Mouse (Mus musculus): ENCODE data around the gene Phf1. TPM values are rescaled to one million over a fixed set of nuclear protein-coding genes. Genes with fewer than 3 reads are reported as not detected.
A peak's percentile ranks its signal among the peaks of the same experiment; 100 is the strongest.
"Not testable (repeated sequence)": the region's sequence is repeated elsewhere in the genome, so short reads cannot be mapped to it uniquely, and the experiment has no call there.

Phf1 gene
- 10 to 100 TPM; 30.5 to 33.6 TPM for total RNA-seq (2021)

DNA sequence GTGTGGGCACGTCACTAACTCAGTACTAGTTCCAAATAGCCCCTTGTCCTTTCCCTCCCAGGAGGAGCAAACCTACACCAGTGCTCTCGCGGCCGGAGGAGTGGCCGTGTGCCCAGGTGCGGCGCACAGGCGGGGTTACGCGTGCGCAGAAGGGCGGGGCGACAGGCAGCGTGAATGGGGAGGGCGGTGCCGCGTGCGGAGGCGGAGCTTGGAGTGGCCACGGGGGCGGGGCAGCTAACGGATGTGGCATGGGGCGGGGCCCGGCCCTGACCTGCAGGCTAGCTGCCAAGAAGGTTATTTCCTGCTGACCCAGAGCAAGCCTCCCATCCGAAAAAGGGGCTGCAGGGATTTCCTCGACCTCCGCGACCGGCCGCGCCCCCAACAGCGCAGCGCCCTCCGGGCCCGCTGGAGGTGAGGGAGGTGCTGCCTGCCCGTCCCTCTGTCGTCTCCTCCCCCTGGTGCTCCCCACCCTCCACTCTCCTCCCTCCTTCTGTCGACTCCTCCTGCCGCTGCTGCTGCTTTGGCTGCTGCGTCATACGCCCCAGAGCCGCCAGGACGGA lies at the start of gene Phf1:
TSS of gene Phf1 (plus strand) at position 214 of the 560 bp plus-strand sequence.
- peak; percentile 96 for DNase-seq
- intact Hi-C loops (cut with DNase I), result no loop called here

DNA sequence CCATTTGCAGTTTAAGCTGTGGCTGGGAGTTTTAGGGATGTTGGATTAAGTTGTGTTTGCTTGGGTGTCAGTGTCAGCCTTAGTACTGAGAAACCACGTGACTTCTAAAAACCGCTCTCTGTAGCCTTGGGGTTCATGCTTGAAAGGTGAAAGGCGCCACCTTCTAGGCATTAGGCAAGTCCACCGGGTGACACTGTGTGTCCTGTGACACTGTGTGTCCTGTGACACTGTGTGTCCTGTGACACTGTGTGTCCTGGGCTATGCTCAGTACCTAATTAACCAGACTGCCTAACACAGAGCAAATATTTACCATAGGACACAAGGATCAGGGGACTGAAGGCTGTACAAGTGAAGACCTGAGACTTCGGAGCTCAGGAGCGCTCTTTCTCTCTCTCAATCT lies 49.3 kb upstream of the Phf1 start:
- DNase-seq, result no peak

DNA sequence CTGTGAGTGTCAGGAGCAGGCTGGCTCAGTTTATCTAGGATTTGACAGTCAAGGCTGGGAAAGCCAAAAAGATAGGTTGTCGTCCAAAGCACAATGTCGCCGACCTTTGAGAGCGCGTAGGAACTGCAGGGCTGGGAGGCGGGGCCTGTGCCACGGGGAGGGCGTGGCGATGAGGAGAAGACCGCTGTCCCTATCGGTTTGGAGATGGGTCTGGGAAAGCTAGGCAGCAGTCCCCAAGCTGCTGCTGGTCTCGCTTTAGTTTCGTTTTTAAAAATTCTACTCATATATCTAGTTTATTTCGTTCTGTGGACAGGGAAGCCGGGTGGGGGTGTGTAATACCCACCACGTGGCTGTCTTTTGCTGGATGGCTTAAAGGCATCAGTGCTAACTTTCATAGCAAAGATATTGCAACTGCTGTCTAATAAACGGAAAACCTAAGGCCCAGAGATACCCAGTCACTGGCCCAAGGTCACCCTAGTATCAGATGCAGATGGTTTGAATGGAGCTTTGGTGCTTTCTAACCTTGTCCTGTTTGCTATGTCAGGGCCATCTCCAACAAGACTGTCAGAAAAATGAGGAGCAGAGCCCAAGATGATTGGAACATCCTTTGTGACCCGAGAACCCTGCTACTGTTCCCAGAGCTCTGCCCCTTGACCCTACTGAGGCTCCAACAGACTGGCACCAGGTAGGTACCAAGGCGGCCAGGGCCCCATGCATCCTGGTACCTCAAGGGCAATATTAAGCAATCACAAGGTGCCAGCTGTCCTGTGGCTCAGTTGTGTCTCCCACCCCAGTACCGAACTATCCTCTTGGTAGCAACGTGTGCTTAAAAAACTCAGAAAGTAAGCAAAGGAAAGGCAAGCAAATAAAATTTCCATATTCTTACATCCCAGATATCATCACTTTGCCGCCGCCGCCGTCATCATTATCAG lies 47.6 kb upstream of the Phf1 start:
- intact Hi-C loops (cut with DNase I), result loop anchor here (5.0 to 10.0 kb wide), 2 partner anchors 93 to 210 kb away; no protein-coding TSS in a partner anchor
- peak; percentile 81 for DNase-seq

More for the DNA sequence above, 49.3 kb upstream of the Phf1 start:
- intact Hi-C loops (cut with DNase I), result loop anchor here (10.0 kb wide), 1 partner anchor 209 kb away; no protein-coding TSS in a partner anchor

DNA sequence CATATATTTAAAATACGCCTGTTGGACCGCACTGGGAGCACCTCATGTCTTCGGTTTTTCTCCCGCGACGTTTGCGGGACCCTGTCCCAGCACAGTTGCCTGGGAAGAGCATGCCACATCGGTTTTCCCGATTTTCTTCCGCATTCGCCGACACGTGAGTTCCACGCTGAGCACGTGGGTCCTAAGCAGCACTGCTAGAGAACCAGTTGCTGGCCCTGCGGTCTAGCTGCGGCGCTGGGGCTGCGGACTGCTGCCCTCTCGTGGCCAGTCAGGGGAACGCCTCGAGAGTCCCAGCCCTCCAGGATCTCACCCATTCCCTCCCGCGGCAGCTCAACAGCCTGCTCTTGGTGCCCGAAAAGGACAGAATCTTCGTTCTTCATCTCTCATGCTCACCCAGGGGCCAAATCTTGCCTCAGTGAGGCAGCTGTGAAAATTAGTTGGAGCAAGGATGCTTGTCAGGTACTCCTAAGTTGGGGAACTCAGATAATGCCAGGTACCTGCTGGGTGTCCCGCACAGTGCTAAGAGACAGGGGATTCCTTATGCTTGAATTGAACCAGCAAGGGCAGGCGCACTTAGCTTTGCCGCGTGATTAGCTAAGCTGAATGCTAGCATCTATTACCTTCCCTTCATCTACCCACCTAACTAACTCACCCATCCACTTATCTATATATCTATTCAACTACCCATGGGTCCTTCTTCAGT lies 46.7 kb upstream of the Phf1 start:
- peak; percentile 80 for DNase-seq
- intact Hi-C loops (cut with DNase I), result loop anchor here (5.0 to 10.0 kb wide), 2 partner anchors 94 to 211 kb away; no protein-coding TSS in a partner anchor

DNA sequence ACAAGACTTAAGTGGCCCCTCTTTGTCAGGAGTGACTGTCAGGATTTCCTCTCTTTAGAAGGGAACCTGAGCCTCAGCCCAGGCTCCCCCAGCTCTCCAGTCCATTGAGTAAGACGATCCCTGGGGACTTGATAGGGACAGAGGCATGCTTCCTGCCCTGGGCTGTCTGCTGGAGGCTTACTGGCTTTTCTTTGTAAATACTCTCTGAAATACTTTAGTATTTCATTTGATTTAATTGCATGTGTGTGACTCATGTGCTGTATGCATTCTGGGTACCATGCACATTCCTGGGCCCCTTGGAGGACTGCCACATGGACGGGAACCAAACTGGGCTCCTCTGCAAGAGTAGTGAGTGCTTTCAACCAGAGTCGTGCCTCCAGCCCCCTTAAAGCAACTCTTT lies 44.9 kb upstream of the Phf1 start:
- intact Hi-C loops (cut with DNase I), result loop anchor here (5.0 to 10.0 kb wide), 2 partner anchors 96 to 213 kb away; no protein-coding TSS in a partner anchor
- no peak for DNase-seq

DNA sequence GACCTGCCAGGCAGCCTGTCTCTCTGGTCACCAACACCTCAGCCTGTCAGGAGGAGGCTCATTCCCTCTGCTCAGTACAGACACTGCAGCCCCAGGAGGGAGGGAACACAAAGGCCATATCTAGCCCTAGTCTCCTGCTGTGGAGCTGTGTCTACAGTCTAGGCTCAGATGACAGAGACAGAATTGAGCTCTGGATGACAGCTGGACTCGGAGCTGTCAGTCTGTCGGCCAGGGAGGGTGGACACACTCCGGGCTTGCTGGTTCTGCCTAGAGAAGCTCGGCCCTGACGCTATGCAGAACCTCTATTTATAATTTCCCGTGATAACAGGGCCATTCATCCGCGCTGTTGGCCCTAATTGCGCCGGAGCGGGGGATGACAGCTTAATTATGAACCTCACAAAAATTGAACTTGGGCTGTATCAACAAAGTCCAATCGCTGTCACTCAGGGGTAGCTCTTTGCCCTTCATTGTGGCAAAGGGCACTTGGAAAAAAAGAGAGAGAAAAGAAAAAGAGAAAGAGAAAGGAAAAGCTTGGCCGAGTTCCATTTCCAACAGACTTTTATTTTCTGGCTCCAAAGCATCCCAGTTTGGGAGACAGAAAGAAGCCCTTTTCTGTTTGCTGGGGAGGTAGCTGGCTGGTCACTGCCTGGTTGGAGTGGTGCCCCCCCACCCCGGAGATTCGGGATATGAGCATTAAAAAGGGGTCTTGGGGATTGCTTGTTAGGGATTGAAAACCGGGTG lies 40.0 kb upstream of the Phf1 start:
- no peak for DNase-seq
- intact Hi-C loops (cut with DNase I), result no loop called here

DNA sequence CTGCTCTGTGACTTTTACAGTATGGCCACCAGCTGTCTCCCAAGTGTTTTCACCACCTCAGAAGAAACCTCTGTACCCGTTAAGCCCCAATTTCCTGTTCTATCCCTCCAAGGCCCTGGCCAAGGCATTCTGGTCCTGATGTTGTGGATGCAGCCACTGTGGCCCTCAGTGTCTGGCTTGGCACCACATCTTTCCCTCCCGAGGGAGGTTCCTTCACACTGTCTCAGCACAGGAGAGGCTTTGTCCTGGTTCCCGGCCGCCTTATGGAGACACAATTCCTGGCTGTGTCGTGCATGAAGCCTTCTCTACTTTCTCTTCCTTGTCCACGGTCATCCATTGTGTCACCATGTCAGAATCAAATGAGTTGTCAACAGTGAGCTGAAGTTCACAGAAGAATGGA lies 39.4 kb upstream of the Phf1 start:
- intact Hi-C loops (cut with DNase I), result no loop called here
- DNase-seq, result no peak

DNA sequence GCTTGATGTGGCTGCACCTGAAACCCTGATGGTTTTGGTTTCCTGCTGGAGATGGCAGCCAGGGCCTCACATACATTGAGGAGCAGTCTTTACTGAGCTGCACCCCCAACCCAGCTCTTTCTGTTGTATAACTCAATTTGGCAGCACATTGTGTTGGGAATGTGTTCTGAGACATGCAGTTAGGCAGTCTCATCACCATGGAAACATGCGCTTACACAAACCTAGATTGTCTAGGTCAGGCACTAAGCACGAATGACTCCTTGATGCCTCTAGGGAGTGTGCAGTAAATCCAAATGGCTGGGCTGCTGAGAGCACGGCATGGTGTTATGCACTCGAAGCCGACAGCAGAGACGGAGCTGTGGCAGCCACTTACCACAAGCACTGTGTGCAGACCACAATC lies 38.5 kb upstream of the Phf1 start:
- intact Hi-C loops (cut with DNase I), result no loop called here
- no peak for DNase-seq

DNA sequence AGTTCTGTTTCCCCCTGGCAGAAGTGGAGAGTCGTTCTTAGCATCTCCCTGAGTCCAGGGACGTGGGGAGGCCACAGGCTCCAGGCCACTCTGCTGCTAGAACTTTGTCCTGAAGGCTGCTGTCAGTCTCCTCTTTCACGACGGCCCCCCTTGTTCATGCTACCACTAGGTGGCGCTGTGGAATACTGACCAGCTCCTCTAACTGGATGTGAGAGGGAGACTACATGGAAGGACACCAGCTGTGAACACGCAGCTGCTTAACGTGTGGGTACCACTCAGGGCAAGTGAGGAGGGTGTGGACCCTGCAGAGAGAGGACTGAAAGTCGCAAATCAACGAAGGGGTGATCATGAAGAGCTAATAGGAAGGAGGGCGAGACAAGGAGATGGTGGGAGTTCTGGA lies 37.3 kb upstream of the Phf1 start:
- intact Hi-C loops (cut with DNase I), result no loop called here
- DNase-seq, result peak; percentile 74

DNA sequence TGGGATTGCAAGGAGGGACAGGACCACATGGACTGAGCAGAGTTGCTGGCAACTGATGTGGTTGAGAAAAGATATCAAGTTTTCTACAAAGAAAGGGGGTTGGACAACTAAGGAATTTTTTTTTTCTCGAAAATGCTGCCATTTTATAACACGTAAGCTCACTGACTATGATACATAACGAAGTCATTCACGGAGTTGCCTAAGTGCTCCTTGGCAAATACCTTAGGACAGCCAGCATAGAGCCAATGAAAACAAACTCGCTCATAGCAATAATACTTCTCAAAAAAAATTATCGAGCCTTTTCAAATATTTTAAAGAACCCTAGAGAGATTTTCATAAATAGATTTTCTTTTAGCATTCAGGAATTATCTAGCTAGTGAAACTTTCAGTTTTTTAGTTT lies 31.9 kb upstream of the Phf1 start:
- intact Hi-C loops (cut with DNase I), result no loop called here
- no peak for DNase-seq

DNA sequence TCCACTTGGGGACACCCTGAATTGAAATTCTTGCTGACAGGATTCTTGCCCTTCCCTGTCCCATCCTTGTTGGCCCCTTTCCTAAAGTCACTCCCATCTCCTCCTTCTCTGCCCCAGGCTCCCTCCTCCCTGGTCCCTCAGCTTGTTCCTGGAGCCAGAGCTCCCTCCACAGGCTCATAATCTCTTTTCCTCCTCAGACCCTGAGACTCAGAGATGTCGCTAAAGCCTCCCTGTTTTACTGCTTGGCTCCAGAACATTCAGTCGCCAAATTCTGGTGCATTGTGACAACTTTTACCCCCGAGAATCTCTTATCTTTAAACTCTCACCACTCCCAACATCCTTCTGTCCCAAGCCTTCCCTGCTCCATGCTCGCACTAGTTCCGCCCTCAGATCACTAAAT lies 28.5 kb upstream of the Phf1 start:
- no peak for DNase-seq
- intact Hi-C loops (cut with DNase I), result no loop called here

DNA sequence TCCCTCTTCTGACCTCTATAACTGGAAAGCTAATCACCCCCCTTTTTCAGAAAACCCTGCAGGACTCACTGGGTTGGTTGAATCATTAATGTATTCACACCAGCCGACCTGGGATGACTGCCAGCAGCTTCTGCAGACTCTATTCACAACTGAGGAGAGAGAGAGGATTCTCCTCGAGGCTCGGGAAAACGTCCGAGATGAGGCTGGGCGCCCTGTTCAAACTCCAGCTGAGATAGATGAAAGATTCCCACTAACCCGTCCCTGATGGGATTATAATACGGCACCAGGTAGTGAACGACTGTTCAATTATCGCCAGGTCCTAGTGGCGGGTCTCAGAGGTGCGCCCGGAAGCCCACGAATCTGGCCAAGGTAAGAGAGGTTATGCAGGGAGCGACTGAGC lies 25.3 kb upstream of the Phf1 start:
- DNase-seq, result peak; percentile 59
- intact Hi-C loops (cut with DNase I), result not testable (repeated sequence)

DNA sequence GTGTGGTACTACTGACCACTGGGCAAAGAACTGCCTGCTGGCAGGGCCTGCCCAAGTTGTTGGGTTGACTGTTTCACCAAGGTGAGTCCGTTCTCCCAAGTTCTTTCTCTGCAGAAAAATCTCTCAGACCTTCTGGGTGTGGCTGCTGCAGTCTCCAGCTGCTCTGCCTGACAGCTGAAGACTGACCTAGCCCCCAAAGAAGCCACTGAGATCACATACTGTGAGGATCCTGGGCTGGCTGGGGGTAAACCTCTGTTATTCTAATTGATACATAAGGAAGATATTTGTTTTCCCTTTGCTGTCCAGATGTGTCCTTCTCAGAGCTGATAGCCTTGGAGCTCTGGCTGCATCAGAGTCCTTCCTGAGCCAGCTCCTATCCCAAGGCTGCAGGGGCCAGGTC lies 17.6 kb upstream of the Phf1 start:
- no peak for DNase-seq
- intact Hi-C loops (cut with DNase I), result no loop called here

DNA sequence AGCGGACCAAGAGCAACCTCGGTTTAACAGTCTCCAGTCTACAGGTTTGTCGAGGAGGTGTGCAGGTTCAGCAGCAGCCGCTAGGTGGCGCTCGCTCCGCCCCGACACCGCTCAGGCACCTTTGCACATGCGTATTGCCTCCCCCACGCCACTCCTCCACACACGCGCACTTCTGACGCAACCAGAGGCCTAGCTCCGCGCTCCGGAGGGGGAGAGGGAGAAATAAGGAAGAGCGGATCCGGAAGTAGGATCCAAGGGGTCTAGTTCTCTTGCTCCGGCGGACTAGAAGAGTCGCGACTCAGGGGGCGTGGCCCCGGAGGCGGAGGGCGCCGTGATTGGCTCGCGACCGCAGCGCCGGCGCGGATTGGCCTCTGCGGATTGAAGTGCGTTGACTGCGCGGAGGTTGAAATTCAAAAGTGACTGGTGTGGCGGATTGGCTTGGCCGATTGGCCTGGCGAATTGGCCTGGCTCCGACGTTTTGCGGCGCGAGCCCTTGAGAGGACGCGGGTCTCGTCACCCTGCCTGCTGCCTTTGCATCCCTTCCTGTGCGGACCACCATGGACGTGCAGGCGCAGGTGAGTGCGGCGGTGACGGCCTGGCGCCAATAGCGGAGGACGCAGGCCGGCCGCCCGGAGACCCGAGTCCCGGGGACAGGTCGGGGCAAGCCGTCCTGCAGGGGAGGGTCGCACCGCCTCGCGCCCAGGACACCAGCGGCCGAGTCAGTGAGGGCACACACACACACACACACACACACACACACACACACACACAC lies 16.0 kb upstream of the Phf1 start, which contains the start of gene Kifc5b:
TSS of gene Kifc5b (plus strand) at position 381 of the 772 bp plus-strand sequence.
- peak; percentile 100 for DNase-seq
- intact Hi-C loops (cut with DNase I), result no loop called here

DNA sequence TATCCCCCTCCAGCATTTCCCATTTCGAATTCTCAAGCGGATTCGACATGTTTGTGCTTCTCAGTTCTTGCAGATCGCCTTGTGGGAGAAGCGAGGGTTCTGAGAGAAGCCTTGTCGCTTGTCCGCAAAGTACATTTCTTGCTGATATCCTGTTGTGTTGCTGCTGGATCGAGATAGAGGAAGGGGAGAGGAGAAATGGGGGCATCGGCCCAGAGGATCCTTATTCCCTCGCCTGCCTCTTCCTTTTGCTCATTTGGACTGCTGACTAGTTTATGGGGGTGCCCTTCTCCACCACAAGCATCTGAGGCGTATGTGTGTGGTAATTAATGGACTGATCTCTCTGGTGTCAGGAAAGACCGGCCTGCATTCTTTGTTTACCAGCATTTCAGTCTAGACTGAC lies 15.3 kb upstream of the Phf1 start:
- intact Hi-C loops (cut with DNase I); DNase-seq: not testable (repeated sequence)

DNA sequence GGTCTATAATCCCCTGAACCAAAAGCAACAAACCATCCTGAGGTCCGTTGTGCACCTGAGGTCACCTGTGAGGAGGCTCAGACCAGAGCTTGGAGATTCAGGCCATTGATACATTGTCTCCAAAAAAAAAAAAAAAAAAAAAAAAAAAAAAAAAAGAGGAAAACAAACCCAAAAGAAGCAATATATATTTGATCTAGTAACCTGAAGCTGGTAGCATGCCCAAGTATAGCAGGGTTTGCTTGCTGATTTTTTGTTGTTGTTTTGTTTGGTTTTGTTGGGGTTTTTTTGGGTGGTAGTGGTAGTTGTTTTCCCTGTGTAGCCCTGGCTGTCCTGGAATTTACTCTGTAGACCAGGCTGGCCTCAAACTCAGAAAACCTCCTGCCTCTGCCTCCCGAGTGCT lies 14.5 kb upstream of the Phf1 start:
- intact Hi-C loops (cut with DNase I), result no loop called here
- DNase-seq, result no peak

DNA sequence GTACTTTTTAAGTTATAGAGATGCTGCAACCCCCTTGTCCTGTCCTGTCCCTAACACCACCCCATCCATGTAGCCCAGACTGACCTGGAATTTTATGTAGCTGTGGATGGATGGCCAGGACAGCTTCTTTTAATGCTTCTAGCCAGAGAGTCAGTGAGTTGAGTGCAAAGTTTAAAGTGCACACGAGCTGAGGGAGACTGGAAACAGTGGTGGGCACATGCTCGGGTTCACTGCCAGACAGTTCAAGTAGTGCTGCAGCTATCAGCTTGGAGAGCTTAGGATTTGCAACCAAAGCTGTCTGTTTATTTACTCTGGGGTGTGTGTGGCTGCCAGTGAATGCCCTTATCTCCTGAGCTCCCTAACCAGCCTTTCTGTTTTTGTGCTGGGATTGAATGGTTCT lies 13.3 kb upstream of the Phf1 start:
- DNase-seq; intact Hi-C loops (cut with DNase I): not testable (repeated sequence)

DNA sequence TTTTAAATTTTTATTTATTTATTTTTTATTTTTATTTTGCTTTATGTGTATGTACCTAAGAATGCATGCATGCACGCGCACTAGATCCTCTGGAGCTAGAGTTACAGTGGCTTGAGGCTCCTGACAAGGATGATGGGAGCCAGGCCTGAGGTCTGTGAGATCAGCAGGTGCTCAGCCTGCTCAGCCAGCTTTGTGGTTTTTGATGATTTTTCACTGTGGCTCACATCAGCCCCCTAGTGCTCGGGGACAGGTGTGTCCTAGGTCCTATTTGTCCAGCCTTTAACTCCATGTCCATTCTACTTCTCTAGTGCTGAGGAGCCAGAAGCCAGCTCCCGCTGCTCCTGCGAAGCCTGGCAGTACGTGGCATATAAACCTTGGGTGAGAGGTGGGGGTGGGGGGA lies 10.5 kb upstream of the Phf1 start:
- intact Hi-C loops (cut with DNase I); DNase-seq: not testable (repeated sequence)

DNA sequence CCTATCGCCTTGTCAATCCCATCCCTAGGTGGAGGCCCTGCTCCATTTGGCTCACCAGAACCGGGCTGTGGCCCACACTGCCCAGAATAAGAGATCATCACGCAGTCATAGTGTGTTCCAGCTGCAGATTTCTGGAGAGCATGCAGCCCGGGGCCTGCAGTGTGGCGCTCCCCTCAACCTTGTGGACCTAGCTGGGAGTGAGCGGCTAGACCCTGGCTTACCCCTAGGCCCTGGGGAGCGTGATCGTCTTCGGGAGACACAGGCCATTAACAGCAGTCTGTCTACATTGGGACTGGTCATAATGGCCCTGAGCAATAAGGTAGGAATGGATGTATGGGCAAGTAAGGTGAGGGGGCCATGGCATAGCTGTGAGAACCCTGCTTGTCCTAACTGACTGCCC lies 7.4 kb upstream of the Phf1 start:
- DNase-seq; intact Hi-C loops (cut with DNase I): not testable (repeated sequence)

DNA sequence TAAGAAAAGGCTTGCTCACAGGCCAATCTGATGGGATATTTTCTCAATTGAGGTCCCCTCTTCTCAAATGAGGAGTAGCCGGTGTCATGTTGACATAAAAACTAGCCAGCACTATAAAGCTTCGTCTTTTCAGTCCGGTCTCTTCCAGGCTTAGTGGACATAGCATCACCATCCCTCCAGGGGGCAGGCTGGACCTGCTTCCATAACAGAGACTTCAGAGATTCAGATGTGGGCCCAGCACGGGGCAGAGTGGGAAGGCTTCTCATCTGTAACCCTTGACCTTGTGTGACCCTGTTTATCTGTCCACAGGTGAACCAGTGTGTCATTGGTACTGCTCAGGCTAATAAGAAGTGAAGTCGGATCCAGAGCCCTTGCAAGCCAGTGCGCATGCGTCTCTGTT lies 1.1 kb upstream of the Phf1 start:
- DNase-seq, result peak; percentile 55
- intact Hi-C loops (cut with DNase I), result not testable (repeated sequence)
